Mouse (Mus musculus) brain, adult 2 months (tissue): ENCODE data around the gene Cort.

Source experiments
- DNase-seq: peaks from one replicate; pipeline ENCODE4 v3.0.0; 2011; ENCODE audit warnings: low read depth, low spot score

The Cort gene

GRCm38 (mm10) chr4:149098571-149098970 is 28.0 kb downstream of the Cort start:
- no peak for DNase-seq

GRCm38 (mm10) chr4:149097956-149098355 is 28.6 kb downstream of the Cort start:
- DNase-seq = no peak

- DNase-seq = no peak
Observed at GRCm38 (mm10) chr4:149091364-149091763, 35.2 kb downstream of the Cort start.

GRCm38 (mm10) chr4:149085381-149085780 is 41.2 kb downstream of the Cort start:
- no peak for DNase-seq

GRCm38 (mm10) chr4:149081528-149081927 is 45.0 kb downstream of the Cort start:
- peak; percentile 92 for DNase-seq

- no peak for DNase-seq
Observed at GRCm38 (mm10) chr4:149080111-149080510, 46.5 kb downstream of the Cort start.

- DNase-seq = no peak
Observed at GRCm38 (mm10) chr4:149079629-149080028, 46.9 kb downstream of the Cort start.

GRCm38 (mm10) chr4:149078261-149078660 is 48.3 kb downstream of the Cort start:
- no peak for DNase-seq

GRCm38 (mm10) chr4:149075871-149076575 is 50.5 kb downstream of the Cort start:
- DNase-seq = peak; percentile 87

GRCm38 (mm10) chr4:149075073-149075472 is 51.5 kb downstream of the Cort start:
- no peak for DNase-seq
